Mouse (Mus musculus) retina, embryonic 14.5 days (tissue): ENCODE measurements around the gene Gltp.

Experiments
- DNase-seq: peaks from one replicate; pipeline ENCODE4 v3.0.0-alpha.2; 2015; ENCODE audit warnings: low spot score

Gltp gene

DNA sequence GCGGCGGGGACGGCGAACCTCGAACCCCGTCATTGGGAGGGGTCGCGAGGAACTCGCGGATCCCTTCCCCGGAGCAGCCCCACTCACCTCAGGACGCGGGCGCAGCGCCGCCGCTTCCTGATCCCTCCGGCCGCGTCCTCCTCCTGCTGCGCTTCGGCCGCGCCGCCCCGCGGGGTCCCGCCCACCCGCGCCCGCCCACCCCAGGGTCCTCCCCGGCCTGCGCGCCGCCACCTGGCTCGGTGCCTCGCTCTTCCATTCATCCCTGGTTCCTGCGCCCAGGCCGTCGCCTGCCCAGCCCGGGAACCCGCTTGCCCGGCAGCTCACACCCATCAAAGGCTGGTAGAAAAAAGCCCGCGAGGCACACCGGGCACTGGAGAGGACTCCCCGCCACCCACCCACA is 32.5 kb downstream of the Gltp start, which contains the start of gene Trpv4:
Gene Trpv4 (minus strand): TSS at position 167 of the 400 bp plus-strand sequence.
- DNase-seq: peak; percentile 24

GRCm38 (mm10) chr5:114657426-114657825 is 33.4 kb downstream of the Gltp start:
- DNase-seq: no peak

- DNase-seq: no peak
Observed at GRCm38 (mm10) chr5:114656305-114656704, 34.5 kb downstream of the Gltp start.

GRCm38 (mm10) chr5:114655721-114656120 is 35.1 kb downstream of the Gltp start:
- no peak for DNase-seq

DNA sequence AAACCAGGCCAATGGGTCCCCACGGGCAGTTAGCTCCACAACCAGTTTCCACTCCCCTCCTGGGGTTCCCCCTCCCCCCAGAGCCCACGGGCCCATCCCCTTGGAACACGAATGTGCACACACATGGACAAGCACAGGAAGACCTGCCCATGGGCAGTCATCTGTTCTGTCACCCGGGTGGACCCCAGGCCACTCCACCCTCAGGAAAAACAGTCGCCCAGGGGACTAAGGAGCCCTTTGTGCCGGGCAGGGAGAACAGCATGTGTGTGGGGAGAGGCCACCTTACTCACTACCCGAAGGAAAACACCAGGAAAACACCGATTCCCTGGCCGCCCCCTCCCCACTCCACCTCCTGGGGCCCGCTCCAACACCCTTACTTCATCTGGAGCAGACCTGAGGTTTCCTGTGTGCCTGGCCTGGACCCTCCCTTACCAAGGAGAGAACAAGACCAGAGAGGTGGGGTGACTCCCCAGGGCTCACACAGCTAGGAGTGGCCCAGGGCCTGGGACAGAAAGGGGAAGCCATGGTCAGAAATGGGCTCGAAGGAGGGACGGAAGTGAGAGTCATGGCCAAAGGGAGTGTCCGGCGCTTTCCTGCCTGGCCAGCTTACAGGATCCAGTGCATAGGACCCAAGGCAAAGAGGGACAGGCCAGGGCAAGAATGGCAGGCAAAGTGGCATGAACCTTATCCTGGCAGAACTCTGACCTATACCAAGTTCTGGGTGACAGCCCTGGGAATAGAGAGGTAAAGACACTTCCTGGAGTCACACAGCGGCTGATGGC is 36.9 kb downstream of the Gltp start:
- DNase-seq: no peak

GRCm38 (mm10) chr5:114651449-114651848 is 39.3 kb downstream of the Gltp start:
- no peak for DNase-seq

DNA sequence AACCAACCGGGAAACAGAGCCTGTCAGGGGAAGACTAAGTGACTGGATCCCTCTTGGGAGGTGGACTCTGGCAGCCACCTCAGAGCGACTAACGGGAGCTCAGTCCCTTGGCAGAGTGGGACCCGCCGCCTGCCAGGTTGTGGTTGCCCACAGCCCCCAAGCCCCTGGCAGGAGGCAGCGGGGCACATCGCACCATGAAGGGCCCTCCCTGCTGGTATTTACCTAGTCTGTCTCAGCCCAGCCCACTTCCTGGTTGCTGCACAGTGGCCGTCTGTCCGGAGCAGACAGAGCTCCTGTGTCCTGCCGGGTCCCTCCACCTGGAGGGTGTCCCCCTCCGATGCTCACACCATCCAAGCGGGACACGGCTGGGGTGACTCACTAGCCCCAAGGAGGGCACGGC is 39.8 kb downstream of the Gltp start:
- no peak for DNase-seq

- DNase-seq: no peak
Observed at GRCm38 (mm10) chr5:114648728-114649311, 42.0 kb downstream of the Gltp start.

- DNase-seq: peak; percentile 71
Observed at GRCm38 (mm10) chr5:114647211-114647974, 43.4 kb downstream of the Gltp start.

- no peak for DNase-seq
Observed at GRCm38 (mm10) chr5:114645916-114646315, 44.9 kb downstream of the Gltp start.

GRCm38 (mm10) chr5:114644918-114645317 is 45.9 kb downstream of the Gltp start:
- no peak for DNase-seq

DNA sequence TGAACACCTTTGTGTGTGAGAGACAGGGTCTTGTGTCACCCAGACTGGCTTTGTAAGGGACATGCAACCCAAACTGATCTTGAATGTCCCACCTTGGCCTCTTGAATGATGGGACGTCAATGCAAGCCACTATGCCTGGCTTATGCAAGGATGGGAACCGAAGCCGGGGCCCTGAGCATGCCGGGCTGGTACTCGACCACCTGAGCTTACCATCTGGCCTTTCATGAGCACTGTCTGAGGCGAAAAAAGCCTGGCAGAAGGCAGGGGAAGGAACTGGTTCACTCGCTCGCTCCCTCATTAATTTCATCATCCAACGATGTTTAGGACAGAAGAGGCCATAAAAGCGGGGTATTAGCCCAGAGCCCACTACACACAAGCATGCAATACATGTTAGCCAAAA is 50.0 kb downstream of the Gltp start:
- DNase-seq: no peak

- no peak for DNase-seq
Observed at GRCm38 (mm10) chr5:114639645-114639957, 51.2 kb downstream of the Gltp start.

DNA sequence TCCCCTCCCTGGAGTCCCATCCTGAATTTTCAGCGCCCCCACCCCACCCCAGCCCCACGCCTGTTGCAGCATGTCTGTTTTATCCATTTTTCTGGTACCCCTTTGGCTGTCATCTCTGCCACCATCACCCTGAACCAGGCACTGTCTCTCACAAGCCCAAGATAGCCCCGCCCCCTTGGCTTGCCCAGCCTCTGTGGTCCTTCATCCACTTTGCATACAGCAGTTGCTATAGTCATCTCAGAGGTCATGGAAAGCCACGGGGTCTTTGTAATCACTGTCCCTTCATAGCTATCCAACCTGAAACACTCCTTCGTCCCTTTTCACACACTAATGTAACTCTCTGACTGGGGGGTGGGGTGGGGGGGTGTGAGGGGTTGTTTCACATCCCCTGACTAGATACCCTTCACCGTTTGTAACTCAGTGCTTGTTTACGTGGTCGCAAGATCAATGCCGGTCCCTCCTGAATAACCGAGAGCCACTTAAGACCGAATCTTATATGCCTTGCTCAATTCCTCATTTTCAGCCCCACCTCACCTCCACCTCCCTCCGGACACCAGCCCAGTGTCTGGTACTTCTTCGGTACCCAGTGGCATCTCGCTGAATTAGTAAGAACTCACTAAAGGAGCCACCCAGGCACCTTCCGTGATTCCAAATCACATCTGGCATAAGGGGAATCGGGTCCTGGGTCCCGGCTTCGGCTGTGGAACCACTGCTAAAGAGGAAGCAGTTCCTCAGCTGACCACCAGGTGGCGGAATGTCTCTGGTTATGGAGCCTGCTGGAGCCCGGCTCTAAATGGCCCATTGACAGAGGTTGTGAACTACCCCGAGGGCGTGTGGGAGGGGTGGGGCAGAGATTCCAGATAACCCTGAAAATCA is 51.8 kb downstream of the Gltp start:
- peak; percentile 97 for DNase-seq

DNA sequence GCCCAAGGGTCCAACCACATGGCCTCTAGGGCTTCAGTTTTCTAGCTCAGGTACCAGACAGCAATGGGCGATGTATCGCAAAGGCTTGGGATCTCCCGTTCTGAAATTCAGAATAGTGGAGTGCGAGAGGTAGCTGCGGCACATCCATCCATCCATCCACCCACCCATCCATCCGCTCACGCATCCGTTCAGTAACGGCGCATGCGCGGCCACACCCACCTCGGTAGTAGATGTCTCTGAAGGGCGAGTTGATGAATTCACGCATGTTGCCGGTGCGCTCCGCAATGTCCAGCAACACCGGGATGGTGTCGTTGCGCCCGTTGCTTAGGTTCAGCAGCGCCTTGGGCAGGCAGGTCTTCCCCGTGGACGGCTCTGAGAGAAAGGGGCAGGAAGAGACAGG is 54.7 kb downstream of the Gltp start:
- no peak for DNase-seq

GRCm38 (mm10) chr5:114631336-114631735 is 59.4 kb downstream of the Gltp start:
- peak; percentile 42 for DNase-seq

- DNase-seq: peak; percentile 81
Observed at GRCm38 (mm10) chr5:114625590-114625989, 65.2 kb downstream of the Gltp start.

- peak; percentile 54 for DNase-seq
Observed at GRCm38 (mm10) chr5:114620305-114620704, 70.5 kb downstream of the Gltp start.
